Mouse (Mus musculus): Measurements from ENCODE around the gene Ptdss2.

DNA sequence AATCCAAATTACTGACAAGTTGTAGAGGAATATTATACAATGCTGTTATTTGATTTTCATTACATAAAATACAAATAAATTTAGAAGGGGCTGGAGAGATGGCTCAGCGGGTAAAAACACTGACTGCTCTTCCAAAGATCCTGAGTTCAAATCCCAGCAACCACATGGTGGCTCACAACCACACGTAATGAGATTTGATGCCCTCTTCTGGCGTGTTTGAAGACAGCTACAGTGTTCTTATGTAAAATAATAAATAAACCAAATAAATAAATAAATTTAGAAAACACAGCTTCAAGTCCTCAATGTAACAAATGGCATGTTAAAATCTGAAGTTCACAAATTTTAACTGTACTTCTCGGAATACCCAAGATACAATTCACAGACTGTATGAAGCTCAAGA lies 52.9 kb downstream of the Ptdss2 start:
- TF ChIP-seq CTCF (conservative IDR thresholded peaks at IDR 0.05; ENCODE audit: insufficient read depth, insufficient read length, low read depth, low read length) (no peak; the same call in 1 of the 2 replicates), POLR2A (IDR thresholded peaks at IDR 0.05; ENCODE audit: low read depth, low read length) (no peak)

Measured in kidney, adult 2 months (tissue).